Mouse (Mus musculus) gastrocnemius, postnatal 36 days (tissue): ENCODE data around the gene Olfr140. TPM values are rescaled to one million over a fixed set of nuclear protein-coding genes. Genes with fewer than 3 reads are reported as not detected.

Source experiments
- DNase-seq, 2 experiments: peaks; one replicate each; pipeline ENCODE4 v3.0.0; 2022
- intact Hi-C: fragments of 180-260 bp; cut with DNase I; formaldehyde crosslinking; loops from one replicate; pipeline ENCODE4 v1.15.1; 2025
- long read RNA-seq, 2 experiments: library from polyadenylated mRNA; stranded (forward); transcript quantifications; one replicate each; pipeline ENCODE4 v2.0.0; 2021
- total RNA-seq, 2 experiments: library from RNA; stranded (reverse); gene quantifications; 2 replicates each; pipeline ENCODE4 v1.2.3; 2021

Olfr140 gene
- total RNA-seq: not detected
- long read RNA-seq, experiment 1: 0 reads
- long read RNA-seq, experiment 2: 0 reads

DNA sequence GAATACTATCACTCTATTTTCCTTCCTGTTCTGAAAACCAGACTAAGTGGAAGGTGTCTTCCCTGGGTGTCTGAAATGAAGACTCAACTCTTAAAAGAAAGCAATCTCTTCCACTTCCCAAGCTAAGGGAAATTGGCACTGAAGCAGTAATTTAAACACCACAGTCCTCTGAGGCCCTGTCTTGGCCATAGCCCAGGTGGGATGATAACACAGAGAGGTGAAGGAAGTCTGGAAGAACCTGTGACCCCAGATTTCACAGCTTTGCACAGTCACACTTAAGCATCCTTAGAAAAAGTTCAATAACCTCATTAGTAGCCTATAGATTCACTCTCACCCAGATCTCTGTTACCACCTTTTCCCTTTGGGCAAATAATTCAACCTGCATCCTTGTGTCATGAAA lies at the start of gene Olfr140:
Gene Olfr140 (minus strand): TSS at position 101 of the 400 bp plus-strand sequence.
- DNase-seq: no peak
- intact Hi-C loops: no loop called here

DNA sequence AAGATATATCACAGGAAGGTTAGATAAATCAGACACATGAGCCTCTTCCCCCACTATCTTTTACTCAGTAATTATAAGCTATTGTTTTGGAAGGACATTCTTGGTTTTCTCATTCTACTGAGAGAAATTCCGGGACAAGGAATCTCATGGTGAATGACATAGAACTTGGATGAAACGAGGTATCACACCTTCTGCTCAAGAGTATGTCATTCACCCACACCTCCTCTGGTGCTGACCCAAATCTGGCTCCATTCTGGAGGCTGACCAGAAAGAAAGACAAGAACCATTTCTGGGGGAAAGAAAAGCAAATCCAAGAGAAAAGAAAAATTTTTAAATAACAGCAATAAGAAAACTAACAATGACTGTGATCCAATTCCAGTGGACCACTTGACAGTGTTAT lies 6.7 kb upstream of the Olfr140 start:
- DNase-seq: no peak
- intact Hi-C loops: no loop called here

DNA sequence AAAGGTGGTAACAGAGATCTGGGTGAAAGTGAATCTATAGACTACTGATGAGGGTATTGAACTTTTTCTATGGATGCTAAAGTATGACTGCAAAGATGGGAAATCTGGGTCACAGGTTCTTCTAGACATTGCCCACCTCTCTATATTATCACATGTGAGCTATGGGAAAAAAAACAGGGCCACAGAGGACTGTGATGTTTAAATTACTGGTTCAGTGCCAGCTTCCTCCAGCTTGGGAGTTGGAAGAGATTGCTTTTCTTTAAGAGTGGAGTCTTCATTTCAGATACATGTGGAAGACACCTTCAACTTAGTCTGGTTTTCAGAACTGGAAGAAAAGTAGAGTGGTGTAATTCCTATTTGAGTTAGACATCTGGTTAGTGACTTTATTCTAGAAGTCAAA lies 28.4 kb downstream of the Olfr140 start, which contains the start of gene Olfr1265:
Gene Olfr1265 (plus strand): TSS at position 301 of the 400 bp plus-strand sequence.
- intact Hi-C loops: no loop called here
- DNase-seq: no peak

DNA sequence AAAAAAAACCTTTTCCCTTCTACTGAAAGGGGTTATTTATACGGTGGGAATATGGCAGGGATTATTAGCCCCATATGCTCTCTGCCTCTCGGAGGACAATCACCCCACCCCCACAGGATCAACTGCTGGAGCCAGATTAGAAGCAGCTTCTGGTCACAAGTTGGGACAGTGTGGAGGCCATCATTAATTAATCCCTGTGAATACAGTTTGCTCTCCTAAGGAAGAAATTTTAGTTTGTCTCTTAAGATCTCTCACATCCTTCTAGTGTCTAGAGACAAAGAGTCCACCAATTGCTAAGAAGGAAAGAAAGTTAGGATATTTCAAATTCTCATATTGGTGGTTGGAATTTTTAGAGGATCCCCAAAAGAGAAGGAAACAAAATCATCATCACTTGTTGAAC lies 37.9 kb downstream of the Olfr140 start, which contains the start of gene Olfr1264:
Gene Olfr1264 (minus strand): TSS at position 101 of the 400 bp plus-strand sequence.
- no peak for DNase-seq

DNA sequence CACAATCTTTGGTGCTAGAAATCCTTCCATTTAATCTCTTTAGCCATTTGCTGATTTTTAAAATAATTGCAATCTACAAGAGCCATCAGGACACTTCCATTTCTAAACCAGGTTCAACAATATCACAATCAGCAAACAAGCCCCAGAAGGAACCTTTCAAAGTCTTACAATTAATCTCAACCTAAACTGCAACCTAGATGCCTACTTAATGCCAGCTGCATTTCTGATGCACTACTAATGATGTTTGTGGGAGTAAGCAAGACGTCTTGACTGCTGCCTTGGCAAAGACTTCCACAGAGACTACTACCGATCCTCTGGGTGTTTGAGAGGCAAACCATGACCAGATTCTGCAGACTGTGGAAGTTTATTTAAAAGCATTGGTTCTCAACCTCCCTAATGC lies 51.6 kb downstream of the Olfr140 start, which contains the start of gene Olfr1263:
Gene Olfr1263 (plus strand): TSS at position 301 of the 400 bp plus-strand sequence.
- intact Hi-C loops: no loop called here
- DNase-seq: no peak

More for the DNA sequence above, 37.9 kb downstream of the Olfr140 start, which contains the start of gene Olfr1264:
- intact Hi-C loops: no loop called here

DNA sequence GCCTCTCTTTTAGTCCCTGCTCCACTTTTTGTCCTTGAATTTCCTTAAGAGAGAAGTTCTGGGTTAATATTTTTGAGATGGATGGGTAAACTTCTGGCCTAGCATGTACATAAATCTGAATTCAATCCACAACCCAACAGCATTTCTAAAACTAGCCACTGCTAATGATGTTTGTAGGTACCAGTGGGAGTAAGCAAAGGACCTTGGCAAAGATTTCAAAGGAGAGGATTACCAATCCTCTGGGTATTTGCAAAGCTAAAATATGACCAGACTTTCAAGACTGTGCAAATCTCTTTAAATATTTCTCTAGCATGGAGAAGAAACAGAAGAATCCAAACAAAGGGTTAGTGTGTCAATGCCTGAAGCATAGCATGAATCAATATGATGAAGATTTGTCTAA lies 63.5 kb downstream of the Olfr140 start, which contains the start of gene Olfr1262:
Gene Olfr1262 (plus strand): TSS at position 301 of the 400 bp plus-strand sequence.
- DNase-seq: no peak
- intact Hi-C loops: no loop called here

Other genes starting within 250 kb of the Olfr140 start
- gene Olfr1256, start 222.0 kb downstream of the Olfr140 start, total RNA-seq: not detected
- gene Olfr48, start 215.4 kb downstream of the Olfr140 start, total RNA-seq: not detected
- gene Olfr1257, start 185.2 kb downstream of the Olfr140 start, total RNA-seq: not detected
- gene Olfr1258, start 136.3 kb downstream of the Olfr140 start, total RNA-seq: not detected
- gene Olfr1259, start 114.9 kb downstream of the Olfr140 start, total RNA-seq: not detected
- not detected for gene Olfr1260, start 89.3 kb downstream of the Olfr140 start, total RNA-seq
- gene Olfr1261, start 72.4 kb downstream of the Olfr140 start, total RNA-seq: not detected
- gene Olfr1262, start 63.4 kb downstream of the Olfr140 start, total RNA-seq: not detected
- not detected for gene Olfr1263, start 51.5 kb downstream of the Olfr140 start, total RNA-seq
- gene Olfr1264, start 38.0 kb downstream of the Olfr140 start, total RNA-seq: not detected
- gene Olfr1265, start 28.3 kb downstream of the Olfr140 start, total RNA-seq: not detected
- gene Olfr1269, start 57.8 kb upstream of the Olfr140 start, total RNA-seq: not detected
- gene Olfr32, start 78.7 kb upstream of the Olfr140 start, total RNA-seq: not detected
- not detected for gene Olfr1270, start 89.5 kb upstream of the Olfr140 start, total RNA-seq
- not detected for gene Olfr1506, start 160.9 kb upstream of the Olfr140 start, total RNA-seq
- gene Olfr142, start 194.0 kb upstream of the Olfr140 start, total RNA-seq: not detected
- gene Olfr1271, start 207.4 kb upstream of the Olfr140 start, total RNA-seq: not detected
- gene Olfr1272, start 229.2 kb upstream of the Olfr140 start, total RNA-seq: not detected